Mouse (Mus musculus): ENCODE data around the gene Chrm1. TPM values are rescaled to one million over a fixed set of nuclear protein-coding genes. Genes with fewer than 3 reads are reported as not detected.
"Not testable (repeated sequence)": the region's sequence is repeated elsewhere in the genome, so short reads cannot be mapped to it uniquely, and the experiment has no call there.

Chrm1 gene
- polyA plus RNA-seq, 1 experiment = 2.4 TPM

DNA sequence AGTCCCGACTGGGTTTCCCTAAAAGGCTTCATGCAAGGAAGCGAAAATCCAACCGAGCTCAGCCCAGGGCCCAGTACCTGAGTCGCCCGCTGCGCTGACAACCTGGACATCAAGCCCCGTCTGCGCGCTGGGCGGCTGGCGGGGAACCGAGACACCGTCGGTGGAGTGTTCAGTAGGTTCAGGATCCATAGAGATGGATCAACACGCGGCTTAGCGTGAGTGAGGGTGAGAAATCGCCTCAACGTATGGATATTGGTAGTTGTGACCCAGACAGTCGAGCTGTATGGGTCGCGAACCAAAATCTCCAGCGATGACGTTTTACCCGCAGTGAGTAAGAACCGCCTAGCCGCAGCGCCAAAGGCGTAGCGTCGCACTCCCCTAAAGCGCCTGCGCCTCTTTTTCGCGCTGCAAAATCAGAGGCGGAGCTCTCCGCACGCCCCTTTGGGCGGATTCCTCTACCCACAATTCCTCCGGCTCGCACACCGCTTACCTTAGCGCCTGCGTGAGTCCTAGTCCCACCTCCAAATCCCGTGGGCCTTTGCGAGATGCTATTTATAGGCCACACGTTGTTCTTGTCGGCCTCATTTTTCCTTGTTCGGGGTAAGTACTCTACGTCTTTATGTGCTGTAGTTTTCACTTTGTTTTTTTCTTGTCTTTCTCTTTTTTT is 59.5 kb downstream of the Chrm1 start, which contains the start of gene Slc3a2:
Slc3a2 (minus strand) TSS at position 463 of the 667 bp plus-strand sequence.
- WGBS = under 1% methylated on average over 50 of the region's 50 CpGs

DNA sequence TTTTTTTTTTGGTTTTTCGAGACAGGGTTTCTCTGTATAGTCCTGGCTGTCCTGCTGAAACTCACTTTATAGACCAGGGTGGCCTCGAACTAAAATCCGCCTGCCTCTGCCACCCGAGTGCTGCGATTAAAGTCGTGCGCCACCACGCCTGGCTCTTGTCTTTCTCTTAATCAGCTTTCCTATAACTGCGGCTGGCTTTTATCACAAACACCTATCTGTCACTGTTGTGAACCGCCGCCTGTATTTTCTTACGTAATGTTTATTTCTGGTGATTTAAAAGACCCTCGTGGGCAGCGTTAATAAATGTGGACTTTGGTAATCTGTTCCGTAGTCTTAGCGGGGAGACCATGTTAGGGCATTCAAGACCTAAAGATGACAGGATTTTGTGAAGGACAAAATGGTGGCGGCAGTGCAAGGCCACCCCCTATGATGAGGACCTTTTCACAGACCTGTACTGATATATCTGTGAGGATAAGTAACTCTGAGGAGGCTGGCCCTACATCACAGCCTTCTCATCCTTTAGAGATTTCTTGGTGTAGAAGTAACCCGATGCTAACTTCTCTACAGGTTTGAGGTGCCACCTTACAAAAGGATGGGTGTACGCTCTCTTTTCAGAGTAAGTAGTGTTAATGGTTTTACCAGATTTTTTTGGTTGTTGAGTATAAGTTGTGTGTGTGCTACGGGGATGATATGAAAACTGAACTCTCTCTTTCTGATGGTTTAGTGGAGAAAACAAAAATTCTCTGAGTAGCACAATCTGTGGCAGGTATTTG is 60.2 kb downstream of the Chrm1 start:
- Histone ChIP-seq H3K27ac (ENCODE audit: insufficient read depth, low read depth, low read length) (peak overlapping the region; percentile 89), H3K27me3 (ENCODE audit: control insufficient read depth, insufficient read depth, low read length) (no peaks in the 10 kb centered on the region), H3K36me3 (ENCODE audit: control insufficient read depth, insufficient read depth, low read length) (peaks cover 22% of the 10 kb centered on the region), H3K4me1 (ENCODE audit: control insufficient read depth, insufficient read depth, insufficient read length, low read length) (no peaks in the 10 kb centered on the region; the same call in 1 of the 2 replicates), H3K4me3 (ENCODE audit: low read depth, low read length) (peak overlapping the region; percentile 74)
- WGBS = under 1% methylated on average over 20 of the region's 20 CpGs
- TF ChIP-seq POLR2A (IDR thresholded peaks at IDR 0.05; ENCODE audit: low read depth, low read length) (no peak), CTCF (IDR thresholded peaks at IDR 0.05; ENCODE audit: extremely low read depth, insufficient read length, insufficient replicate concordance, low read depth, low read length) (no peak)

More for the DNA sequence above, 59.5 kb downstream of the Chrm1 start, which contains the start of gene Slc3a2:
- Histone ChIP-seq H3K36me3 (ENCODE audit: control insufficient read depth, insufficient read depth, low read length) (peaks cover 22% of the 10 kb centered on the region), H3K27ac (ENCODE audit: insufficient read depth, low read depth, low read length) (peak within 1 kb of the TSS; percentile 98), H3K27me3 (ENCODE audit: control insufficient read depth, insufficient read depth, low read length) (no peaks in the 10 kb centered on the region), H3K4me1 (ENCODE audit: control insufficient read depth, insufficient read depth, insufficient read length, low read length) (no peaks in the 10 kb centered on the region; the same call in 1 of the 2 replicates), H3K4me3 (ENCODE audit: low read depth, low read length) (peak within 1 kb of the TSS; percentile 74)
- peak; percentile 75 for TF ChIP-seq POLR2A (IDR thresholded peaks at IDR 0.05; ENCODE audit: low read depth, low read length)
- no peak for TF ChIP-seq CTCF (IDR thresholded peaks at IDR 0.05; ENCODE audit: extremely low read depth, insufficient read length, insufficient replicate concordance, low read depth, low read length)

DNA sequence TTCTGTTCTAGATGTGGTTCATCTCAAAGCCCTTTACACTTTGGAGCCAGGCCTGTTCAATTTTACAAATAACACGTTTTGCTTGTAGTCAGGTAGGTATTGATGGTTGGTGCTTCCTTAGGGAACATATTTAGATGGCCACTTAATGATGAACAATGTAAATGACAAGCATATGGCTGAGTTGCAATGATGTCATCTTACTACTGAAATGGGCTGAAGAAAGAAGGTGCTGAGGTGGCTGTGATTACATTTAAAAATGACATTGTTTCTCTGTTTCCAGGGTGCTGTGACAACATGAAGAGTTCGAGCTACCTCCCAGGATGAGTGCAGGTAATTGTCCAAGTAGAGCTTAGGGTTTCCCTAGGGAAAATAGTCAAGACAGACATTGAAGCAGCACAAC is 60.8 kb downstream of the Chrm1 start:
- Histone ChIP-seq H3K27me3 (ENCODE audit: control insufficient read depth, insufficient read depth, low read length) (no peaks in the 10 kb centered on the region), H3K27ac (ENCODE audit: insufficient read depth, low read depth, low read length) (no peak overlapping the region), H3K36me3 (ENCODE audit: control insufficient read depth, insufficient read depth, low read length) (peaks cover 22% of the 10 kb centered on the region), H3K4me1 (ENCODE audit: control insufficient read depth, insufficient read depth, insufficient read length, low read length) (no peaks in the 10 kb centered on the region; the same call in 1 of the 2 replicates), H3K4me3 (ENCODE audit: low read depth, low read length) (no peak overlapping the region)
- TF ChIP-seq POLR2A (IDR thresholded peaks at IDR 0.05; ENCODE audit: low read depth, low read length) = no peak
- TF ChIP-seq CTCF (IDR thresholded peaks at IDR 0.05; ENCODE audit: extremely low read depth, insufficient read length, insufficient replicate concordance, low read depth, low read length) = no peak
- under 1% methylated on average over 2 of the region's 2 CpGs for WGBS

DNA sequence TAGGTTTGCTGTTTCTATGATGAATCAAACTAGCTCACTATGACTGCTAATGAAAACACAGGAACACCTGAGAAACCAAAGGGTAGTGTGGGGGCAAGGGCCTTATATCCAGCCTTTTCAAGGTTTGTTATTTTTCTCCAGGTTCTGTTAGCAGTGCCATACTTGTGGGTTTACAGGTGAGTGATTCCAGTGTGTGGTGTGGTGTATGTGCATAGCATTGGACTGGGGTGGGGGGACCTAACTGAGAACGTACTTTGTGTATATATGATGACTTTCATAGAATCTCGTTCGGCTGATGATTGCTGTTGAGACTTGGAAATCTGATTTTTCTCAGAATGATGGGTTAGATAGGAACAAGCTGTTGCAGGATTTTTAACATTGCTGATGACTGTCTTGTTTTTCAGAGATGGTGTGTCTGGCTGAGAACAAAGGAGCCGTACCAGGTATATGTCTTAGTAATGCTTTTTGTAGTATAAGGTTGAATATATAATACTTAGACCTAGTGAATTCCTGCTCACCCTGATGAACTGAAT is 61.6 kb downstream of the Chrm1 start:
- Histone ChIP-seq H3K27me3 (ENCODE audit: control insufficient read depth, insufficient read depth, low read length) (no peaks in the 10 kb centered on the region), H3K27ac (ENCODE audit: insufficient read depth, low read depth, low read length) (no peak overlapping the region), H3K4me3 (ENCODE audit: low read depth, low read length) (no peak overlapping the region), H3K4me1 (ENCODE audit: control insufficient read depth, insufficient read depth, insufficient read length, low read length) (no peaks in the 10 kb centered on the region; the same call in 1 of the 2 replicates), H3K36me3 (ENCODE audit: control insufficient read depth, insufficient read depth, low read length) (peaks cover 22% of the 10 kb centered on the region)
- TF ChIP-seq POLR2A (IDR thresholded peaks at IDR 0.05; ENCODE audit: low read depth, low read length) (no peak), CTCF (IDR thresholded peaks at IDR 0.05; ENCODE audit: extremely low read depth, insufficient read length, insufficient replicate concordance, low read depth, low read length) (no peak)
- WGBS = 35% methylated on average over 4 of the region's 4 CpGs

DNA sequence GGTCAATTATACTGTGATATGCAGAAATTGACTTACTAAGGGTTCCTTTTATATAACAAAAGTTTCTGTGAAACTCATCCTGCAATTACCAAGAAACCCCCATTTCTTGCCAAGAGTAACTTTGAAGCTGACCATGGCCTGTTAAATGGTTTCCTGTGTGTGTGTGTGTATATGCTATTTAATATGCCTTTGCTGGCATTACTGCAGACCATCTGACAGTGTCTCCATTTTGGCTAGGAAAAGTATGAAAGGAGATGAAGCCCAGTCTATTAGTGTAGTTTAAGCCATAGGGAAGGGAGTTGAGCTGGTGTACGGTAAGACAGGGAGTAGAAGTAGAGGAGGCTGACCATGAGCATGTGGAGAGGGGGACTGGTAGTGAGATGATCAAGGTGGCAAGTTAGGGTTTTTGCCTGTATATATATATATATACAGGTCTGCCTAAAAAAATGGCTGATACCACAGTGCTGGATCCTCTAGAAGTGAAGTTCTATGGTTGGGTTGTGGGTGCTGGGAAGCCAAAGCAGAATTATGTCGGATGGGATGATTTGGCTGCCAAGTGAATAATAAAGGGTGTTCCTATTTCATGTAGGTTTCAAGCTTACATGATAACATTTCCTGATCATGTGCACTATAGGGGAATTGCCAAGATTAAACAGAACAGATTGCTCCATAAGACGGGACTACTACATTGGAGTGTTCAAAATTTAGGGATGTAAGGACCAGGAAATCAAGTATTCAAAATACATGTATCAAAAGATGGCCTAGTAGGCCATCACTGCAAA is 63.2 kb downstream of the Chrm1 start:
- Histone ChIP-seq H3K27me3 (ENCODE audit: control insufficient read depth, insufficient read depth, low read length) (no peaks in the 10 kb centered on the region), H3K4me3 (ENCODE audit: low read depth, low read length) (no peak overlapping the region), H3K4me1 (ENCODE audit: control insufficient read depth, insufficient read depth, insufficient read length, low read length) (no peaks in the 10 kb centered on the region; the same call in 1 of the 2 replicates), H3K36me3 (ENCODE audit: control insufficient read depth, insufficient read depth, low read length) (peaks cover 22% of the 10 kb centered on the region), H3K27ac (ENCODE audit: insufficient read depth, low read depth, low read length) (no peak overlapping the region)
- TF ChIP-seq CTCF (IDR thresholded peaks at IDR 0.05; ENCODE audit: extremely low read depth, insufficient read length, insufficient replicate concordance, low read depth, low read length) (no peak), POLR2A (IDR thresholded peaks at IDR 0.05; ENCODE audit: low read depth, low read length) (no peak)
- WGBS = 44% methylated on average over 3 of the region's 3 CpGs

DNA sequence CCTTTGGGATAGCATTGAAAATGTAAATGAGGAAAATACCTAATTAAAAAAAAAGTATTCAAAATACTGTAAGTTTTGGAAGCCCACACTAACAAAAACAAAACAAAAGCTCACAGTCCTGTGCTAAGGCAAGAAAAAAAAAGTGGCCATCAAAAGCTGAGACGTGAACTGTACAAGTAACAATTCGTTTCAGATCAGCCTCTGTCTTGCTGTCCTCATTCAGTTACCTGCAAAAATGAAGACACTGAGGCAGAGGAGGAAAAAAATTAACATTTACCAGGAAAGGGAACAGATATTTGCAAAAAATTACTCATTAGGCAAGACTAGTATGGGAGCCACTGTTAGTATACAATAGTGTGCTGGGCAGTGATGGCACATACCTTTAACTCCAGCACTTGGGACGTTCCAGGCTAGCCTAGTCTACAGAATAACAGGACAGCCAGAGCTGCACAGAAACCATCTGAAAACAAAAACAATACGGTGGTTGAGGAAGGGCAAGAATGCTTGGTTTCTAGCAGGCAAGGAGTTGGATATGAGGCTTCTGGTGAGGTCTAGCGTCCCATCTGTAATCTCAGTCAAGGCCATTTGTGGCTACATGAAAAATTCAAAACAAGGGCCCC is 64.0 kb downstream of the Chrm1 start:
- Histone ChIP-seq H3K4me1 (ENCODE audit: control insufficient read depth, insufficient read depth, insufficient read length, low read length) (no peaks in the 10 kb centered on the region; the same call in 1 of the 2 replicates), H3K27me3 (ENCODE audit: control insufficient read depth, insufficient read depth, low read length) (no peaks in the 10 kb centered on the region), H3K27ac (ENCODE audit: insufficient read depth, low read depth, low read length) (no peak overlapping the region), H3K4me3 (ENCODE audit: low read depth, low read length) (no peak overlapping the region), H3K36me3 (ENCODE audit: control insufficient read depth, insufficient read depth, low read length) (peaks cover 22% of the 10 kb centered on the region)
- TF ChIP-seq CTCF (IDR thresholded peaks at IDR 0.05; ENCODE audit: extremely low read depth, insufficient read length, insufficient replicate concordance, low read depth, low read length) = no peak
- TF ChIP-seq POLR2A (IDR thresholded peaks at IDR 0.05; ENCODE audit: low read depth, low read length) = no peak
- WGBS = 23% methylated on average over 5 of the region's 5 CpGs

DNA sequence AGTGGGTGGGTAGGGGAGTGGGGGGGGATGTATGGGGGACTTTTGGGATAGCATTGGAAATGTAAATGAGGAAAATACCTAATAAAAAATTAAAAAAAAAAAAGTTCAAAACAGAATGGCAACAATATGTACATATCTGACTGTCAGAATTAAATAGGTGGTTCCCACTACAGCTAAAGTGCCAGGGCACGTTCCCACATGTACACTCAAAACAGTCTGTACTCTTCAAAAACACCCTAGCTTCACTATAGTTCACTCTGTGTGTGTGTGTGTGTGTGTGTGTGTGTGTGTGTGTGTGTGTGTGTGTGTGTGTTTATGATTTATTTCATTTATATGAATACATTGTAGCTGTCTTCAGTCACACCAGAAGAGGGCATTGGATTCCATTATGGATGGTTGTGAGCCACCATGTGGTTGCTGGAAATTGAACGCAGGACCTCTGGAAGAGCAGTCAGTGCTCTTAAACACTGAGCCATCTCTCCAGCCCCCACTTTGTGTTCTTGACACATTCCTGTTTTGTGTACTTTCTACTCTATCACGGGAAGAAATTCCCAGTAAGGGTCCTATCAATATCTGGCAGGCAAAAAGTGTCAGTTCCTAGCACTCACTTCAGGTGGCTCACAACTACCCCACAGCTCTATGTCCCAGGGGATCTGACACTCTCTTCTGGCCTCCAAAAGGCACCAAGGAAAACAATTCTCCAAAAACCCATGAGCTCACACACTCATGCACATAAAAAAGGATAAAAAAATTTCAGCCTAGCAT is 64.9 kb downstream of the Chrm1 start:
- peaks cover 22% of the 10 kb centered on the region for H3K36me3 ChIP-seq (ENCODE audit: control insufficient read depth, insufficient read depth, low read length)
- H3K4me1 ChIP-seq (ENCODE audit: control insufficient read depth, insufficient read depth, insufficient read length, low read length); H3K4me3 ChIP-seq (ENCODE audit: low read depth, low read length); H3K27me3 ChIP-seq (ENCODE audit: control insufficient read depth, insufficient read depth, low read length); H3K27ac ChIP-seq (ENCODE audit: insufficient read depth, low read depth, low read length): not testable (repeated sequence)
- WGBS = 42% methylated on average over 3 of the region's 3 CpGs
